Mouse (Mus musculus): ENCODE measurements around the gene Ttbk1.

- no peak for TF ChIP-seq CTCF (IDR thresholded peaks at IDR 0.05; ENCODE audit: extremely low read depth, insufficient read length, insufficient replicate concordance, low read depth, low read length)
- TF ChIP-seq POLR2A (IDR thresholded peaks at IDR 0.05; ENCODE audit: low read depth, low read length) = no peak
These were observed 25.9 kb upstream of the Ttbk1 start for GRCm38 (mm10) chr17:46513329-46513728.
